Mouse (Mus musculus): Measurements from ENCODE around the gene Dcn. TPM values are rescaled to one million over a fixed set of nuclear protein-coding genes. Genes with fewer than 3 reads are reported as not detected.

Gene Dcn
- polyA plus RNA-seq, 1 experiment from 2014 or later: 139 TPM

GRCm38 (mm10) chr10:97475460-97475859, 3.9 kb upstream of the Dcn start:
- Histone ChIP-seq H3K9ac (no peak overlapping the region), H3K4me2 (replicated peaks) (no peak overlapping the region), H3K4me3 (replicated peaks; ENCODE audit: low read length) (no peak overlapping the region), H3K4me1 (replicated peaks; ENCODE audit: control insufficient read depth, insufficient read depth, low read length) (0 out of 2 replicates have a peak, but pooled peaks cover 2% of the 10 kb centered on the region), H3K36me3 (replicated peaks; ENCODE audit: control insufficient read depth, insufficient read depth) (no peaks in the 10 kb centered on the region), H3K27ac (no peak overlapping the region), H3K9me3 (ENCODE audit: control insufficient read depth, low read length) (no peaks in the 10 kb centered on the region), H3K27me3 (ENCODE audit: control insufficient read depth, insufficient read depth, low read length) (no peaks in the 10 kb centered on the region)
- DNase-seq (ENCODE audit: low spot score) (no peak), ATAC-seq (ENCODE audit: low FRiP score) (no peak)
- WGBS: 76% methylated on average over 6 of the region's 6 CpGs

- Histone ChIP-seq H3K9me3 (ENCODE audit: control insufficient read depth, low read length) (no peaks in the 10 kb centered on the region), H3K4me2 (replicated peaks) (no peak overlapping the region), H3K4me1 (replicated peaks; ENCODE audit: control insufficient read depth, insufficient read depth, low read length) (0 out of 2 replicates have a peak, but pooled peaks cover 2% of the 10 kb centered on the region), H3K27ac (no peak overlapping the region), H3K27me3 (ENCODE audit: control insufficient read depth, insufficient read depth, low read length) (no peaks in the 10 kb centered on the region), H3K36me3 (replicated peaks; ENCODE audit: control insufficient read depth, insufficient read depth) (no peaks in the 10 kb centered on the region), H3K9ac (no peak overlapping the region), H3K4me3 (replicated peaks; ENCODE audit: low read length) (no peak overlapping the region)
- no peak for ATAC-seq (ENCODE audit: low FRiP score)
- 56% methylated on average over 3 of the region's 3 CpGs for WGBS
- no peak for DNase-seq (ENCODE audit: low spot score)
Observed at GRCm38 (mm10) chr10:97478259-97478658, 1.1 kb upstream of the Dcn start.

GRCm38 (mm10) chr10:97482150-97482549, 2.7 kb downstream of the Dcn start:
- Histone ChIP-seq H3K9me3 (ENCODE audit: control insufficient read depth, low read length) (no peaks in the 10 kb centered on the region), H3K36me3 (replicated peaks; ENCODE audit: control insufficient read depth, insufficient read depth) (no peaks in the 10 kb centered on the region), H3K27ac (no peak overlapping the region), H3K9ac (no peak overlapping the region), H3K4me3 (replicated peaks; ENCODE audit: low read length) (no peak overlapping the region), H3K4me1 (replicated peaks; ENCODE audit: control insufficient read depth, insufficient read depth, low read length) (0 out of 2 replicates have a peak, but pooled peaks cover 2% of the 10 kb centered on the region), H3K4me2 (replicated peaks) (no peak overlapping the region), H3K27me3 (ENCODE audit: control insufficient read depth, insufficient read depth, low read length) (no peaks in the 10 kb centered on the region)
- 88% methylated on average over 5 of the region's 5 CpGs for WGBS
- ATAC-seq (ENCODE audit: low FRiP score): no peak
- no peak for DNase-seq (ENCODE audit: low spot score)

- 0 out of 2 replicates have a peak, but pooled peaks cover 2% of the 10 kb centered on the region for H3K4me1 ChIP-seq (replicated peaks; ENCODE audit: control insufficient read depth, insufficient read depth, low read length)
- H3K4me2 ChIP-seq (replicated peaks): no peak overlapping the region
- no peak for ATAC-seq (ENCODE audit: low FRiP score)
- no peaks in the 10 kb centered on the region for H3K9me3 ChIP-seq (ENCODE audit: control insufficient read depth, low read length)
- H3K9ac ChIP-seq: no peak overlapping the region
- H3K4me3 ChIP-seq (replicated peaks; ENCODE audit: low read length): no peak overlapping the region
- 83% methylated on average over 2 of the region's 2 CpGs for WGBS
- H3K27ac ChIP-seq: no peak overlapping the region
- no peaks in the 10 kb centered on the region for H3K27me3 ChIP-seq (ENCODE audit: control insufficient read depth, insufficient read depth, low read length)
- H3K36me3 ChIP-seq (replicated peaks; ENCODE audit: control insufficient read depth, insufficient read depth): no peaks in the 10 kb centered on the region
- DNase-seq (ENCODE audit: low spot score): no peak
Observed at GRCm38 (mm10) chr10:97484049-97484448, 4.6 kb downstream of the Dcn start.

- Histone ChIP-seq H3K4me2 (replicated peaks) (no peak overlapping the region), H3K27ac (no peak overlapping the region), H3K27me3 (ENCODE audit: control insufficient read depth, insufficient read depth, low read length) (no peaks in the 10 kb centered on the region), H3K36me3 (replicated peaks; ENCODE audit: control insufficient read depth, insufficient read depth) (no peaks in the 10 kb centered on the region), H3K4me3 (replicated peaks; ENCODE audit: low read length) (no peak overlapping the region), H3K9me3 (ENCODE audit: control insufficient read depth, low read length) (no peaks in the 10 kb centered on the region), H3K9ac (no peak overlapping the region), H3K4me1 (replicated peaks; ENCODE audit: control insufficient read depth, insufficient read depth, low read length) (no peaks in the 10 kb centered on the region)
- DNase-seq (ENCODE audit: low spot score) (no peak), ATAC-seq (ENCODE audit: low FRiP score) (no peak)
- WGBS: 85% methylated on average over 2 of the region's 2 CpGs
Observed at GRCm38 (mm10) chr10:97485151-97485550, 5.7 kb downstream of the Dcn start.

GRCm38 (mm10) chr10:97486085-97486484, 6.7 kb downstream of the Dcn start:
- Histone ChIP-seq H3K4me1 (replicated peaks; ENCODE audit: control insufficient read depth, insufficient read depth, low read length) (no peaks in the 10 kb centered on the region), H3K27me3 (ENCODE audit: control insufficient read depth, insufficient read depth, low read length) (no peaks in the 10 kb centered on the region), H3K9ac (no peak overlapping the region), H3K9me3 (ENCODE audit: control insufficient read depth, low read length) (no peaks in the 10 kb centered on the region), H3K27ac (no peak overlapping the region), H3K4me2 (replicated peaks) (no peak overlapping the region), H3K36me3 (replicated peaks; ENCODE audit: control insufficient read depth, insufficient read depth) (no peaks in the 10 kb centered on the region), H3K4me3 (replicated peaks; ENCODE audit: low read length) (no peak overlapping the region)
- DNase-seq (ENCODE audit: low spot score): no peak
- no peak for ATAC-seq (ENCODE audit: low FRiP score)

GRCm38 (mm10) chr10:97487269-97487989, 8.0 kb downstream of the Dcn start:
- ATAC-seq (ENCODE audit: low FRiP score) (no peak), DNase-seq (ENCODE audit: low spot score) (no peak)
- Histone ChIP-seq H3K9me3 (ENCODE audit: control insufficient read depth, low read length) (no peaks in the 10 kb centered on the region), H3K4me1 (replicated peaks; ENCODE audit: control insufficient read depth, insufficient read depth, low read length) (no peaks in the 10 kb centered on the region), H3K9ac (no peak overlapping the region), H3K36me3 (replicated peaks; ENCODE audit: control insufficient read depth, insufficient read depth) (no peaks in the 10 kb centered on the region), H3K27ac (no peak overlapping the region), H3K4me3 (replicated peaks; ENCODE audit: low read length) (no peak overlapping the region), H3K4me2 (replicated peaks) (no peak overlapping the region), H3K27me3 (ENCODE audit: control insufficient read depth, insufficient read depth, low read length) (no peaks in the 10 kb centered on the region)
- 96% methylated on average over 6 of the region's 6 CpGs for WGBS

- ATAC-seq (ENCODE audit: low FRiP score): no peak
- no peak for DNase-seq (ENCODE audit: low spot score)
- Histone ChIP-seq H3K27ac (no peak overlapping the region), H3K4me3 (replicated peaks; ENCODE audit: low read length) (no peak overlapping the region), H3K4me2 (replicated peaks) (no peak overlapping the region), H3K9ac (no peak overlapping the region), H3K9me3 (ENCODE audit: control insufficient read depth, low read length) (no peaks in the 10 kb centered on the region), H3K36me3 (replicated peaks; ENCODE audit: control insufficient read depth, insufficient read depth) (no peaks in the 10 kb centered on the region), H3K4me1 (replicated peaks; ENCODE audit: control insufficient read depth, insufficient read depth, low read length) (no peaks in the 10 kb centered on the region), H3K27me3 (ENCODE audit: control insufficient read depth, insufficient read depth, low read length) (no peaks in the 10 kb centered on the region)
- 81% methylated on average over 4 of the region's 4 CpGs for WGBS
Observed at GRCm38 (mm10) chr10:97492367-97492980, 13.1 kb downstream of the Dcn start.

GRCm38 (mm10) chr10:97497646-97498045, 18.2 kb downstream of the Dcn start:
- Histone ChIP-seq H3K9ac (no peak overlapping the region), H3K4me1 (replicated peaks; ENCODE audit: control insufficient read depth, insufficient read depth, low read length) (no peaks in the 10 kb centered on the region), H3K27me3 (ENCODE audit: control insufficient read depth, insufficient read depth, low read length) (no peaks in the 10 kb centered on the region), H3K4me2 (replicated peaks) (no peak overlapping the region), H3K4me3 (replicated peaks; ENCODE audit: low read length) (no peak overlapping the region), H3K36me3 (replicated peaks; ENCODE audit: control insufficient read depth, insufficient read depth) (no peaks in the 10 kb centered on the region), H3K27ac (no peak overlapping the region), H3K9me3 (ENCODE audit: control insufficient read depth, low read length) (no peaks in the 10 kb centered on the region)
- DNase-seq (ENCODE audit: low spot score) (no peak), ATAC-seq (ENCODE audit: low FRiP score) (no peak)
- 65% methylated on average over 5 of the region's 5 CpGs for WGBS

Data from hindbrain, embryonic 14.5 days (tissue).